In genomic region chr12:12687376-12687775, GRCm38 (mm10) we compare ENCODE assay signal across 24 mouse cellular contexts.
"Had no signal": no experiment of that assay in that cellular context is flagged by ENCODE, and none has a peak within 500 bp of the region (broad histone marks: within the 10 kb centered on the region; RNA-seq: fewer than 3 reads in every experiment).

No protein-coding gene starts in this region.

- ATAC-seq: hindbrain, postnatal 0 days had no signal

- H3K27ac ChIP-seq: heart, adult 2 months; heart, embryonic 13.5 days; heart, embryonic 15.5 days; hindbrain, embryonic 13.5 days; hindbrain, embryonic 15.5 days; hindbrain, postnatal 0 days; layer of hippocampus, adult 2 months; left cerebral cortex, adult 2 months; limb, embryonic 13.5 days; limb, embryonic 15.5 days; liver, embryonic 14.5 days had no signal

- H3K9ac ChIP-seq: heart, embryonic 13.5 days; heart, embryonic 15.5 days; hindbrain, embryonic 13.5 days; hindbrain, embryonic 15.5 days; limb, embryonic 13.5 days; limb, embryonic 15.5 days; liver, embryonic 14.5 days had no signal

- H3K27me3 ChIP-seq: heart, embryonic 13.5 days; heart, embryonic 15.5 days; hindbrain, embryonic 15.5 days; limb, embryonic 13.5 days had no signal

- H3K36me3 ChIP-seq: heart, embryonic 13.5 days; heart, embryonic 15.5 days; hindbrain, embryonic 13.5 days; hindbrain, embryonic 15.5 days; limb, embryonic 13.5 days; limb, embryonic 15.5 days had no signal

- H3K4me2 ChIP-seq: heart, embryonic 11.5 days; heart, embryonic 13.5 days; heart, embryonic 15.5 days; hindbrain, embryonic 13.5 days; hindbrain, embryonic 15.5 days; limb, embryonic 13.5 days; limb, embryonic 15.5 days had no signal

- H3K4me3 ChIP-seq: heart, adult 2 months; heart, embryonic 13.5 days; heart, embryonic 15.5 days; hindbrain, embryonic 13.5 days; hindbrain, embryonic 15.5 days; layer of hippocampus, adult 2 months; left cerebral cortex, adult 2 months; limb, embryonic 13.5 days; limb, embryonic 15.5 days had no signal

- DNase-seq: gastrocnemius, postnatal 14 days; gastrocnemius, postnatal 36 days; heart, adult 11 months; heart, adult 2 months; heart, postnatal 14 days; heart, postnatal 36 days; kidney, adult 18-20 months; kidney, adult 8-10 months; kidney, postnatal 10 days; kidney, postnatal 25 days; kidney, postnatal 4 days; left cerebral cortex, postnatal 4 days; lung, adult 18-20 months had no signal

- H3K9me3 ChIP-seq: heart, embryonic 13.5 days; heart, embryonic 15.5 days; hindbrain, embryonic 13.5 days; hindbrain, embryonic 15.5 days; limb, embryonic 13.5 days; limb, embryonic 15.5 days had no signal
